Mouse (Mus musculus) cerebellum, postnatal 4 days (tissue): ENCODE results near the gene Gen1.
A peak's percentile ranks its signal among the peaks of the same experiment; 100 is the strongest.

ENCODE experiments used
- DNase-seq, 2 experiments: peaks; one replicate each; pipeline ENCODE4 v3.0.0; 2022; ENCODE audit warnings: low spot score in 2 of 2, mixed read lengths in 1 of 2

Gene Gen1

DNA sequence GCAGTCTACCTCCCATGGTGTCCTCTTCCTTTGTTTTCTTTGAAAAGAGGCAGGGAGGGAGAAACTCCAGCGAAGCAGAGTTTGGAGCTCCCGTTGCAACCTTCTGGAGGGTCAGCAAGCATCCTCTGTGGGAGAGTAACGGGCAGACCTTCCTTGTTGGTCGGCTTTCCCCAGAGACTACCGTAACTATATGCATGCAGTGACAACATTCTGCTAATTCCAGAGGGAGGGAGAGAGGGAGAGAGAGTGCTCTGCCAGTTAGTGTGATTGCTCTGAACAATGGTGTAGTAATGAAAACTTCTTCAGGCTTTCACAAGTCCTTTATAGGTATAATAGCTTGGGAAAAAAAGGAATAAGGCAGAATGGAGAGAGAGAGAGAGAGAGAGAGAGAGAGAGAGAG, 40.9 kb downstream of the Gen1 start:
- DNase-seq: no peak

DNA sequence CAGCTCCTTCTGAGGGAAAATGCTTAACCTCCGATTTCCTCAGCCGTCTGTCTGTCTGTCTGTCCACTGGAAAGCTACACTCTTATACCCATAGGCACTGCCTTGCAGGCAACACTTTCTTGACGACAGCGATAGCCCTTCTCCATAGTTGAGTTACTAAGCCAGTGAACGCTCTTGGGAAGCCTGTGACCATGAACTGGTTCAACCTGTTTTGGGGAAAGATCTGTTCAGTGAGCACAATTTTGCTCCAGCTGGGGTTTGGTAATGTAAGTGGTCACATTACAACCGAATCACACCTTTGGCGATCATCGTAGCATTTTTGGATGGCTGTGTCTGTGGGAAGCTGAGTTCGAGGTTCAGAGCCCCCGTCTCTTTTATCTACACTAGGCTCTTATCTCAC, 42.5 kb downstream of the Gen1 start:
- no peak for DNase-seq

DNA sequence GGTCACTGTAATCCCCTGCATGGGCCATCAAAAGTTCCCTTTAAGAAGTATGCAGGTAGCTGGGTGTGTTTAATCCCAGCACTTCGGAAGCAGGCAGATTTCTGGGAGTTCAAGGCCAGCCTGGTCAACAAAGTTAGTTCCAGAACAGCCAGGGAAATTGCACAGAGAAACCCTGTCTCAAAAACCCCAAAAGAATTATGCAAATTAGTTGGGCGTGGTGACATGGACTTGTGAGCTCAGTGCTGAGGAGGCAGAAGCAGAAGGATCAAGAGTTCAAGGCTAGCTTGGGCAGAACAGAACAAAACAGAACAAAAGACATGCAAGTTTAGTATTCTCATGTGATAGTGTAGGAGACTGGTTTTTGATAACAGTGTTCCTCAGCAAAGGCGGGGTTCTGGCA, 43.0 kb downstream of the Gen1 start:
- no peak for DNase-seq

DNA sequence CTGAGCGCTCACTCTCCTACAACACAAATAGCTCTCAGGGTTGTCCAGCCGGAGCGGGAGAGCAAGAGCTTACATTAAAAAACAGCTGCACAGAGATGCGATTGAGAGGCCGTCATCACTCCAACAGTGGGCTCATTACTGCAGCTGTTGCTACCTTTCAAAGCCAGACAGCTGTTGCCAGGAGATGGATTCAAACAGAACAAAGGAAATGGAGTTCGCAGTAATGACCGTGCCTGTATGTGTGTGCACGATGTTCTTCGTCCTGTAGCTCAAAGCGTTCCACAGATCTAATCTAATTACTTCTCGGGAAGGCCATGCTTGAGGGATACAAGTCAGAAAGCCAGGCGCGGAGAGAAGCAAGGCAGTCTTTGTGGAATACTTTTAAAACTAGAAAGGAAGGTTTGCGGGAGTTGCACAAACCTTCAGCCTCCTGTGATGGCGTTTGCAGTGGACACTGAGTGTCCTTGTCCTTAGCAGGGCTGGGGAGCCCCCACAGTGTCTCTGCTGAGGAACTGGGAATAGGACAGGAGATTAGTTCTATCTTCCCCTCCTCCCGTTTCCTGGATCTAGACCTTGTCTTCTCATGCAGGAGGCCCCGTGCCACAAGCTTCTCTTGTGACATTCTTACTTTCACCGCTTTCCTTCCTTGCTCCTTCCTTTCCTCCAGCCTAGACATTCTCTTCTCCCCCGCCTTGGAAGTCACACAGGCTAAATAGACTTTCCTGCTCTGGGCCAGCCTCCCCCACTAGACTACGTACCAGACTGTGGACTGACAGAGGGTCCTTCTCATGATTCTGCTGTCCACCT, 43.9 kb downstream of the Gen1 start:
- DNase-seq: no peak

DNA sequence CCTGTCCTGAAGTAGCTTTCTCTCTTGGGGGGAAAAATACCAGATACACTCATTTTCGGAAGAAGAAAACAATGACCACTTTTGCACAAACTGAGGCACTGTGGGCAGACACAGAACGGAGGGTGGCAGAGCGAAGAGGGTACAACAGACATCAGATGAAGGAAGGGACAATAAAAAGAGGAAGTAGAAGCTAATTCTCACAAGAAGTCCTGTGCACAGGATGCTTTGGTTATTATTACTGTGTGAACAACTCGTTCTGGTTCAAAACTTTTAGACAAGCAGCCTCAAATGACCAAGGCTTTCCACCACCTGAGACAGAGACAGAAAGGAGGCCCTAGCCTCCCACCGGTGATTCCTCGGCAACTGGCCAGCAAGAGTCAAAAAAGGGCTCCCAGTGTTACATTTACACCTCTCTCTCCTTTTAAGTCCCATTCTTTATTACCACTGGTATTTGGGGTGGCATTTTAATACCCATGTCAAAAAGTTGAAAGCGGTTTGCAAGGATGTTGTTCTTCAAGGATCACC, 47.8 kb downstream of the Gen1 start:
- DNase-seq: no peak

DNA sequence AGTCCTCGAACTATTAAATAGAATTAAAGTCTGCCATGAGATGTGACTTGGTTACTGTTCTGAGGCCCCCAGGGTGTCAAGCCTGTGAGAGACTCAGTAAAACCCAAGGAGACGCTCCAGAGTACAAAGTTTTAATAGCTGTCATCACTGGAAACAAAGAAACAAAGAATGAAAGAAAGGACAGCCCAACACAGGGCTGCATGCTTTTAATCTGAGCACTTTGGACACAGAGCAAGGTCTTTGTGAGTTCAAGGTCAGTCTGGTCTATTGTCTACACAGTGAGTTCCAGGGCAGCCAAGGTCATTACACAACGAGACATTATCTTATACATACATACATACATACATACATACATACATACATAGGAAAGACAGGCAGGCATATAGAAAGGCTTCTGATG, 49.1 kb downstream of the Gen1 start:
- DNase-seq: no peak

DNA sequence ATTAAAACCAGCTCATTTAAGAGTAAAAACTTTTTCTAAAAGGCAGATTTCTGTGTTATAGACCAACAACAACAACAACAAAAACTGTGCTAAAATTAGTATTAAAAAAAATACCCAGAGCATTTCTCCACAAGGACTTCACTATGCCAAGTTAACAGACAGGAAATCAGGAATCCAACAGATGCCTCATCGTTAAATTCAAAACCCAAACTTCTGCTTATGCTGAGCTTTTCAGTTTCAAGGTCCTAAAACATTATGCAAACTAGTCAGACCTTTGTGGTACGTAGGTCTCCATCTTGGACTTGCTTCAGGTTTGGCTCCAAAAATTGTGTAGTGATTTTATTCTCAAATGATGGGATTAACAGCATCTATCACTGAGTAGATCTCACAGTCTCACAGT, 50.0 kb downstream of the Gen1 start:
- no peak for DNase-seq

DNA sequence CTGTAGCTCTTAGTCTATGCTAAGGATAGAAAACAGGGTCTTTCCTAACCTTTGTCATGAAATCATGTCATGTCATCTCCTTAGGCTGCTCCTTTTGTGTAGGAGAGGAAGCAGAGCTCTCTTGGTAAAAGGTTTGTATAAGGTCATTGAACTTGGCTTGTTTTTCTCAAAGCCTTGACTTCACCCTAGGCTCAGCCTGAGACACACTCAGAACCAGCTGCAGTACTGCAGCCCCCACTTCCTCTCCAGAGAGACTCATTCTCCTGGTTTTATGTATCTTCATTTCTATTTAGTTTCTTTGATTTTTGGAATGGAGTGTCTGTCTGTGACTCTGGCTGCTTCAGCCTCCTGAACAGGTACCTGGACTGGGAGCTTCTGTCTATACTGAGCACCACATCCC, 50.8 kb downstream of the Gen1 start:
- DNase-seq: no peak

DNA sequence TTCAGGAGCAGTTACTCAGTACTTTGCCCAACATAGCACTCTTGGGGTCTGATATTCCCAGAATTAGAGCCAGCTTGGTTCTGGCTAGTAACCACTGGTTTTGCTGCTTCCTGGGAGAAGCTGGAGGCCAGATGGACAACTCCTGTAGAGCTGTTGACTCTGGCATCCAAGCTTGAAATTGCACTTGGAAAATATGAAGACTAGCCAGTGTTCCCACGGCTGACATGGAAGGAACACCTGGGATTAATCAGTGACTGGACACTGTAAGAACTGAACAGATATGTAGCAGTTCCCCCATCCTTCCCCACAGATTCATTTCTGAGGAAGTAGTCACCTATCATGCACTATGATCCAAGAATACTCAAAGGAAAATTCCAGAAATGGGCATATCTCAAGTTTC, 52.7 kb downstream of the Gen1 start:
- DNase-seq: no peak

DNA sequence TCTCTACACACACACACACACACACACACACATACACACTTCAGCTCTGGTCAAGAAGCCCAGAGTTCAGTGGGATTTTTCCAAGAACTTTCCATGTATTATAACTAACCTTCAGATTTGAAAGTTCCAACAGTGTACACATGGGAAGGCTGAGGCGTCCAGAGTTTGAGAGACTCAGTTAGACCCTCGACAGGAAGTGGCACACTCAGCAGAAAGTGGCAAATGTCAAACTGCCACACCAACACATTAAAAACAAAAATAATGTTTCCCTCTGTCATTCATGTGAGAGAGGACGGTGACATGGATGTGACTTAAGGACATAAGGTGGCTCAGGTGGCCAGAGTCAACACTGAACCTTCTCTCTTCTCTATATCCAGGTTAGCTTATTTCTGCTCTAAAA, 55.2 kb downstream of the Gen1 start:
- no peak for DNase-seq

DNA sequence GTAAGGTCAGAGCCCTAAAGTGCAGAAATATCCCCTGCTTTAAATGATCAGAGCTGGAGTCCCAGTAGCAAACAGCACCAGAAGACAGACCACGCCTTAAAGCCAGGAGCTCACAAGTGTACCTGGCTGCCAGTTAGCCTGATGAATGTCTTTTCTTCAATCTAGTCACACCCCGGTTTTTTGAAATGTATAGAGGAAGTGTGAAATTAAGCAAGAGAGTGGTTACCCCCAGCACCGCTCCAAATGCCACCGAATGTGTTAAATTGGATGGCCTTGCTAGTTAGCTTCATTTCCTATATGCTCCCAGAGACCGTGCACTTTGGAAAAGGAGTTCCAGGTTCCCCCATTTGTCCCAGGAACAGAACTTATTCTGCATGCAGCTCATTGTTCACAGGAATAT, 56.0 kb downstream of the Gen1 start:
- DNase-seq: no peak

DNA sequence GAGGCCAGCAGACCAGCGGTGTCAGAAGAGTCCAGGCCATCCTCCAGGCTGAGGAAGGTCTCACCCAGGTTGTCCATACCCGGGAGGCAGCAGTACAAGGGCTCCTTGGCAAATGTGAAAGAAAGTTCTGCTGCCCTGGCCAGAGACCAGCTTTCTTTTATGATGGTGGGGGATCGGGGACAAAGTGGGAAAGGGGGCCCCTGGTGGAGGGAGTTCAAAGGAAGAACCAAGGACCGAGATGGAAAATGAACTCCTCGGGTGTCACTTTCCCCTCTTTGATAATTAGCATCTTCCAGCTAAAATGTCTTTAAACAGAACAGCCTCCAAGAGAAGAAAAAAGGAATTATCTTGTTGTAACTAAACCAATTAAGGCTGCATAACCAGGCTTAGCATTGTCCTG, 56.7 kb downstream of the Gen1 start, which contains the start of gene Msgn1:
TSS of gene Msgn1 (minus strand) at position 101 of the 400 bp plus-strand sequence.
- DNase-seq: no peak

DNA sequence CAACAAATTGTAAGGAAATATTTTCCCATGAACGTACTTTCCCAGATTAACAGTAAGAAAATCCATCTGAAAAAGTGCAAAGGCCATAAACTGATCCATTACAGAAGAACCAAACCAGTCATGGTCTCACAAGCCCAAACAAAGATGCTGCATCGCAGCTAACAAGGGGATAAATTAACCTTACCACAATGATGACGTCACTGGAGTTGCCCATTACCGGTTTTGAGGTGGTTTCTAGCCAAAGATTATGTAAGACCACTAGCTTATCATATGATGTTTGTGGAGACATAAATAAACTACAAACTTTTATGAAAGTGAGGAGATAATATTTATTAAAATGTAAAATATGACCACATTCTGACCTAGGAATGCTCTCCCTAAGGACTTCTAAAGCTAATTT, 59.3 kb downstream of the Gen1 start:
- no peak for DNase-seq

DNA sequence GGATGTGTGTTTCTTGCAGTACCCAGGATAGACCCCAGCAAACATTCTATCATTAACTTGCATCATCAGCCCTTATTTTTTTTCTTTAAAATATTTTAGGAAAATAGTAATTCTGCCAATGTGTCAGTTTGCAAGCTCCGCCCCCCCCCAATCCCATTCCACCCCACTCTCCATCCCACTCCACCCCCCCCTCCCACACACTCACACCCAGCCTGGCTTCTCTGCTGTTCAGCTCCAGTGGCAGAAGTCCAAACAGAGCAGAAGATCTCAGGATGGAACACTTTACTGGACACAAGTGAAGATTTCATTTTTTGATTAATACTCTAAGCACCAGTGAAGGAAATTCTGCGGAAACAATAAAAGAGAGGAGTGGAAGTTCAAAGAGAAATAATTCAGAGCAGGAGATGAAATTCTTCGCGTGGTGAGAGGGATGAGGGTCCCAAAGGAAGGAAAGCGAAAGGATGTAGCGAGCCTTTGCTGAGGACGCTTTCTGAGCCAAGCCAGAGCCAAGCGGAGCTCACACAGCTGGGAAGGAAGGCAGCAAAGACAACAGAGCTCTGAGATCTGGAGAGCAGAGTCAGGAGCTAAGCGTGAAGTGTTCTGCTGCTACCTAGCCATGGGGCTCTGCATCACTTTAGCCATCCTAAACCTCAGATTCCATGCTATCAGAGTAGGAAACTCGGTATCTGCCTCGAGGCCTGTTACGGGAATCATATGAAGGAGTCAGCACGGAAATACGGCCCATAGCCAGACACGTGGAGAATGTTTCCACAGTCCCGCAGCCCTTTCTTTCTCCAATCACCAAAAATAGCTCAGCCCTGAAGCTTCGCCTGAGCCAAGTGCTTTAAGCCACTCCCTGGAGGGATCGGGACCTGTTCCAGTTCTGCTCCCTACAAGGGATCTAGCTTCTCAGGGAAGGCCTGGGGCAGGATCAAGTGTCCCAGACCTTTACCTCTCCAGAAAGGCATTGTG, 61.6 kb downstream of the Gen1 start:
- no peak for DNase-seq

DNA sequence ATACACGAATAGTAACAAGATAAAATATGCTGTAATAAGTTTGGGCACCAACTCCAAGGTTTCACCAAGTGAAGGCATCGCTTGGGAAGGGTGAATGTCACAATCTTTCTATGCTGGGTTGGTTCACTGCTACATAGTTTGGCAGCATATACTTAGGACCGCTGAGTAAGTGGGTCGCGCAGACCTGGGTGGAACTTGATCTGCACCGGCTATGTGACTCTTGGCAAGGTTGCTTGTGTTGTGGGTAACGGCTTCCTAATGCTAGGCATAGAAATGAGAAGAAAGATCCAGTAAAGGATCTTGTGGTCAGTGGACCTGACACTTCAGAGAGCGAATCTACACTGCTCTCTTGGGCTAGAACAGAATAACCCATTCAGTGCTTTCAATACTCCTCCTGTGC, 63.1 kb downstream of the Gen1 start:
- DNase-seq: no peak

DNA sequence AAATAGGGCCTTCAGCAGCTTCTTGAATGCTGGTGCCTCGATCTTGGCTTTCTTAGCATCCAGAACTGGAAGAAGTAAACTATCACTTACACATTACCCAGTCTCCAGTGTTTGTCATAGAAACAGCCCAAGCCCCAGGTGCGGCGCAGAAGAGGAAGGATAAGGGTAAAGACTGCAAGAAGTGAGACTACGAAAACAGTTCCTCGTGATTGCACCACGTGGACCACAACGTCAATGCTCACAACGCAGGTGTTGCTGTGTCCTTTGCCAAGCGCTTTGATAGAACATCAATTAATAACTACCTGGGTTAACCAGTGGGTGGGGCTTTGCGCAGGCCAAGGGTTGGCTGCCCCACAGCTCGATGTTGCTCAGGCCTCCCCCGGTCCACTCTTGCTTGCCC, 64.9 kb downstream of the Gen1 start:
- no peak for DNase-seq

DNA sequence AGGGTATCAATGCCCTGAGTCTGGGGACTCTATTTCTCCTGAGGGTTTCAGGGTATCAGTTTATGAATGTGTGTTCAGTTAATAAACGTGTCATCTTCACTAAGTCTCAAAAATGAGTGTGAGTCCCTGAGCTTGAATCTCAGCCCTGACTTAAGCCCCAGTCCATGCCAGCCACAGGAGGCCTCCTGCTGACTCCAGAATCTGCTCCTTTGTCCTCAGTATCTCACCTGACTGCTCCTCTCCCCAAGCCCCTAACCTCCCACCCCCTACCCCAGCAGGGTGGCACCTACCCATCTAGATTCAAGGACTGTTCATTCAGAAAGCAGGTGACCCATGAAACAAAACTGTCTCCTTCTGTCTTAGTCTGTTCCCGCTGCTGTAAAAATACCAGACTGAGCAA, 67.0 kb downstream of the Gen1 start:
- no peak for DNase-seq

DNA sequence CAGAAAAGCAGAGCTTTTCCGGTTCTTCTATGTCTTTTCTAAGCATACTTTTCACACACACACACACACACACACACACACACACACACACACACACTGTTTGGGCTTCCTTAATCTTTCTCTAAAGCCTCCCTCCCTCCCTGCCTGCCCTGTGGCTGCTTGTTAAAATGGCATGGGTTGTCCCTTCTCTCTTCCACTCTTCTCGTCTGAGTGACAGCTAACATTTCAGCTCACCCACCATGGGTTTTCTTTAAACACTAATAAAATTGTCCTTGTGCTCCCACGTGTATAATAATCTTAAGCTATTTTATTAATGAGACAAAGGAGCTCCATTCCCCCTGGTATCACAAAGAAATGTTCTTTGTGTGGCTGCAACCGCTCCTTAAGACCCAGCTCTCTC, 67.6 kb downstream of the Gen1 start:
- DNase-seq: no peak

DNA sequence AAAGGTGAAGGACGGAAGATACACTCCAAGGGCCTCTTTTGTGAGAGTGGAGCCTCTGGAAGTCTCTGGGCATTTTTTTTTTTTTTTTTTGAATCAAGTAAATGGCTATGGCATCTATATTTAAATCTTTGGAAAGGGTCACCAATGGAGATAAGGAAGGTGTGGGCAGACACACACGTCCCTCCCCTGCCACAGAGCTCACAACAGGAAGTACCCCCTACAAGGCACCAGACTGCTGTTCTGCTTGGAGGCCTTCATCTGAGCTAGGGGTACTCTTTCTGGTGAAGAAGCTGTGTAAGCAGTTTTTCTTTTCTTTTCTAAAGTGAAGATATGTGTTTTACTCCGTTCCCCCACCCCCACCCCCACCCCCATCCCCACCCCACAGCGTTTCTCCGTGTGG, 68.8 kb downstream of the Gen1 start:
- DNase-seq: no peak

DNA sequence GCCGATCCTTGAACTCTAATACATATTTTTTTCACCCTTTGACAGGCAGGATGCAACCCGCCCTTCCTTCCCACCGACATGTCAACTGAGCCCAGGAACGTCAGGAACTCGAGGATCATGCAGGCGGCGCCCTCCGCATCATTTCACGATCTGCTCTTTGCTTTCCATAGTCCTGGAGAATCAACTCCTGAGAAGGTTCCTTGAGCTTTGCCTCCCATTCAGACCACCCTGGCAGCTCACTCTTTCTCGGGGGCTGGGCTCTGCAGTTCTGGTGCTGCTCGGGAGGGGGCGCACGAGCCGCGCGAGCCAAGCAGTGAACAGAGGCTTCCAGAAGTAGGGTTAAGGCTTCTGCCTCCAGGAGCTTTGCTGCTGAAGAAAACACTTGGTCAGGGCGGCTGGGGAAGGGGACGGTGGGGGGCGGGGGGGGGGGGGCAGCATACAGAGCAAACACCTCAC, 69.4 kb downstream of the Gen1 start:
- peak; percentile 70 to 83 for DNase-seq

DNA sequence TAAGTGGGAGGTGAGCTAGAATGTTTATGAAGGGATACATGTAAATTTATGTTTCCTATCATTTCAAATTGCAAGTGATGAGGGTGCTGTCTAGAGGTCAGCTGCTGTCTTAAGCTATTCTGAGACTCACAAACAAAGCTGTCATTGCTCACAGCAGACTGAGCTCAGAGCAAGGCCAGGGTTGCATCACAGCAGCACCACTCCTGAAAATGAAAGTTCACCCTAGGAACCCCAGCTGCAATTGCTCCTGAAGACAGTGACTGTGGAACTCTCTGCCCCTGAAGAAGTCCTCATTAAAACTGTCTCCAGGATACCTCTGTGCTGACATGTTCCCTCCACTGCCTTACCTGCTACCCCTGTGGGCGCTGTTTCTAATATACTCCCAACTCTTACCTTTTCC, 70.6 kb downstream of the Gen1 start:
- DNase-seq: no peak
